Comparison of ENCODE assay signal across 28 mouse cellular contexts in the genomic region with DNA sequence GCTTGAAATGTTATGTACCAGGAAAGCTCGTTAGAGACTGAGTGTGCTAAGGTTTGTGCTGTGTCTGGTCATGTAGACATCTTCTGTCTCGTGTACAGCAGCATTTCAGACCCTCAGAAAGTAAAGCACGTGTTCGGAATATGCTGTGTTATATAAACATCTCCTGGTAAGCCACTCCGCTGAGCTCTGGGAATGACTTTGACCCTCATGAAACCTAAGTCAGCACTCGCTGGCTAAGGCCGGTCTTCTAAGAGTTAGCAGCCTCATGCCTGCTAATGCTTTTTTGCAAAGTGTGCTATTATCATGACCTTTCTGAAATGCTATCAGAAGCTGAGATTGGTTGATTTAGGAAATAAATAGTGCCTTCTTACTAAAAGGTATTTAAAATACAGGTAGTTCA. TPM values are rescaled to one million over a fixed set of nuclear protein-coding genes. Genes with fewer than 3 reads are reported as not detected.
DNase-seq lines count a peak whose midpoint lies in the region; ATAC-seq and TF ChIP-seq lines count a peak whose summit lies in the region.
"Had no signal": no experiment of that assay in that cellular context is flagged by ENCODE, and none has a peak within 500 bp of the region (broad histone marks: within the 10 kb centered on the region; RNA-seq: fewer than 3 reads in every experiment).

No protein-coding gene starts in this region.

- no peaks in the 10 kb centered on the region for H3K9me3 ChIP-seq in kidney, embryonic 15.5 days (replicated peaks)
- H3K9me3 ChIP-seq: embryonic facial prominence, embryonic 10.5 days; embryonic facial prominence, embryonic 13.5 days; forebrain, embryonic 12.5 days; forebrain, embryonic 15.5 days; heart, embryonic 12.5 days; heart, embryonic 15.5 days; hindbrain, embryonic 10.5 days; hindbrain, embryonic 13.5 days had no signal

- no peaks in the 10 kb centered on the region for H3K27me3 ChIP-seq in kidney, adult 2 months (replicated peaks; ENCODE audit: control insufficient read depth, insufficient read depth, low read length)
- no peaks in the 10 kb centered on the region for H3K27me3 ChIP-seq in kidney, embryonic 15.5 days
- H3K27me3 ChIP-seq: embryonic facial prominence, embryonic 13.5 days; forebrain, embryonic 12.5 days; forebrain, embryonic 15.5 days; heart, embryonic 15.5 days; hindbrain, embryonic 13.5 days had no signal

- no peak for ATAC-seq in kidney, embryonic 15.5 days (replicated peaks; ENCODE audit: low FRiP score)
- ATAC-seq: CD4-positive, CD25-positive, alpha-beta regulatory T cell, adult 4 months; forebrain, embryonic 15.5 days had no signal

- no peak overlapping the region for H3K27ac ChIP-seq in kidney, adult 2 months (ENCODE audit: insufficient read depth, low read depth, low read length)
- H3K27ac ChIP-seq in kidney, embryonic 15.5 days = no peak overlapping the region
- H3K27ac ChIP-seq: embryonic facial prominence, embryonic 10.5 days; embryonic facial prominence, embryonic 13.5 days; forebrain, embryonic 12.5 days; forebrain, embryonic 15.5 days; heart, embryonic 15.5 days; hindbrain, embryonic 10.5 days; hindbrain, embryonic 13.5 days had no signal

- H3K4me3 ChIP-seq in kidney, adult 2 months (ENCODE audit: insufficient read depth, low read depth, low read length) = no peak overlapping the region
- no peak overlapping the region for H3K4me3 ChIP-seq in kidney, embryonic 15.5 days (replicated peaks)
- H3K4me3 ChIP-seq: embryonic facial prominence, embryonic 10.5 days; embryonic facial prominence, embryonic 13.5 days; erythroblast, embryonic 14.5 days; forebrain, embryonic 12.5 days; forebrain, embryonic 15.5 days; heart, embryonic 12.5 days; heart, embryonic 15.5 days; hindbrain, embryonic 10.5 days; hindbrain, embryonic 13.5 days had no signal

- WGBS in kidney, adult 2 months = 35% methylated on average over 7 of the region's 7 CpGs
- WGBS in kidney, embryonic 15.5 days = 48% methylated on average over 7 of the region's 7 CpGs

- no peaks in the 10 kb centered on the region; the same call in 1 of the 2 replicates for H3K4me1 ChIP-seq in kidney, adult 2 months (ENCODE audit: control insufficient read depth, insufficient read depth, low read length)
- H3K4me1 ChIP-seq in kidney, embryonic 15.5 days = no peaks in the 10 kb centered on the region
- H3K4me1 ChIP-seq: embryonic facial prominence, embryonic 10.5 days; embryonic facial prominence, embryonic 13.5 days; forebrain, embryonic 12.5 days; forebrain, embryonic 15.5 days; heart, embryonic 12.5 days; heart, embryonic 15.5 days; hindbrain, embryonic 10.5 days; hindbrain, embryonic 13.5 days had no signal

- H3K4me2 ChIP-seq in kidney, embryonic 15.5 days = no peak overlapping the region
- H3K4me2 ChIP-seq: embryonic facial prominence, embryonic 13.5 days; forebrain, embryonic 12.5 days; forebrain, embryonic 15.5 days; heart, embryonic 12.5 days; heart, embryonic 15.5 days; hindbrain, embryonic 13.5 days had no signal

- H3K9ac ChIP-seq in kidney, embryonic 15.5 days = no peak overlapping the region
- H3K9ac ChIP-seq: embryonic facial prominence, embryonic 13.5 days; forebrain, embryonic 12.5 days; forebrain, embryonic 15.5 days; heart, embryonic 12.5 days; heart, embryonic 15.5 days; hindbrain, embryonic 13.5 days had no signal

- TF ChIP-seq POLR2A in kidney, adult 2 months (IDR thresholded peaks at IDR 0.05; ENCODE audit: low read depth, low read length) = no peak

- no peaks in the 10 kb centered on the region for H3K36me3 ChIP-seq in kidney, adult 2 months (ENCODE audit: control insufficient read depth, insufficient read depth, low read length)
- no peaks in the 10 kb centered on the region for H3K36me3 ChIP-seq in kidney, embryonic 15.5 days
- H3K36me3 ChIP-seq: embryonic facial prominence, embryonic 10.5 days; embryonic facial prominence, embryonic 13.5 days; forebrain, embryonic 12.5 days; forebrain, embryonic 15.5 days; heart, embryonic 12.5 days; heart, embryonic 15.5 days; hindbrain, embryonic 10.5 days; hindbrain, embryonic 13.5 days had no signal

- TF ChIP-seq CTCF in kidney, adult 2 months (conservative IDR thresholded peaks at IDR 0.05; ENCODE audit: insufficient read depth, insufficient read length, low read depth, low read length) = no peak

- DNase-seq in kidney, adult 2 months = peak; percentile 66
- DNase-seq in kidney, postnatal 10 days = peak; percentile 15
- peak; percentile 32 to 73 for DNase-seq in kidney, postnatal 25 days
- DNase-seq in ovary, postnatal 14 days (ENCODE audit: low spot score) = no peak
- no peak for DNase-seq in embryo, embryonic 11 days
- DNase-seq: adrenal gland, adult 2 months; adrenal gland, postnatal 14 days; cerebellum, adult 11 months; cerebellum, adult 2 months; cerebellum, adult 9-11 months; cerebellum, postnatal 25 days; gastrocnemius, postnatal 25 days; heart, adult 18-20 months; heart, postnatal 10 days; heart, postnatal 36 days had no signal

RNA-seq across cellular contexts. Expression of a gene that starts 36.0 kb away (rescaled TPM):
- polyA plus RNA-seq in kidney, adult 2 months (2012; rRNA removed) = not detected in 2 replicates
- polyA plus RNA-seq in kidney, embryonic 15.5 days (2015; fragmentation: Nextera tagmentation; extraction: Ambion mirVana) = not detected in 2 replicates
- polyA plus RNA-seq: adrenal gland, adult 2 months; C2C12; CD4-positive, CD25-positive, alpha-beta regulatory T cell, adult 4 months; cerebellum, adult 2 months; embryonic facial prominence, embryonic 10.5 days; embryonic facial prominence, embryonic 13.5 days; erythroblast, embryonic 14.5 days; forebrain, embryonic 12.5 days; forebrain, embryonic 15.5 days; gonadal fat pad, adult 2 months; heart, embryonic 12.5 days; heart, embryonic 15.5 days; hindbrain, embryonic 10.5 days; hindbrain, embryonic 13.5 days had no signal

RNA-seq across cellular contexts. Expression of a gene that starts 56.4 kb away (rescaled TPM):
- polyA plus RNA-seq in kidney, adult 2 months (2012; rRNA removed) = 10.2 and 11.9 TPM in 2 replicates
- 1.8 and 3.5 TPM in 2 replicates for polyA plus RNA-seq in kidney, embryonic 15.5 days (2015; fragmentation: Nextera tagmentation; extraction: Ambion mirVana)
- polyA plus RNA-seq: CD4-positive, CD25-positive, alpha-beta regulatory T cell, adult 4 months; erythroblast, embryonic 14.5 days had no signal

Comparison
In these comparisons a context has a peak if more than half of its experiments do, and no peak if none do; other contexts are left out.
1. DNase-seq: peak in kidney, adult 2 months (single experiment), kidney, postnatal 10 days (single experiment) and kidney, postnatal 25 days (2 of 2); none in ovary, postnatal 14 days (single experiment) and embryo, embryonic 11 days (single experiment).